Mouse (Mus musculus) forebrain, embryonic 15.5 days (tissue): Measurements from ENCODE around the gene Slit3. TPM values are rescaled to one million over a fixed set of nuclear protein-coding genes. Genes with fewer than 3 reads are reported as not detected.

Experiments used
- ATAC-seq: fragments of 200-750 bp; cut with Nextera tagmentation; replicated peaks from 2 replicates; pipeline ENCODE4 v1.8.0; 2017; ENCODE audit warnings: mild to moderate bottlenecking, moderate TSS enrichment, moderate library complexity
- H3K27ac ChIP-seq: fragments of 300-500 bp; sonication (generic); replicated peaks from 2 replicates; pipeline ENCODE4 v1.5.1; 2015; ENCODE audit warnings: mild to moderate bottlenecking, inconsistent platforms
- H3K27me3 ChIP-seq: fragments of 300-500 bp; sonication (generic); 2 replicates; pipeline ENCODE4 v1.6.1; 2015; ENCODE audit warnings: inconsistent platforms
- H3K36me3 ChIP-seq: fragments of 300-500 bp; sonication (generic); 2 replicates; pipeline ENCODE4 v1.6.1; 2015; ENCODE audit warnings: mild to moderate bottlenecking, inconsistent platforms
- H3K4me1 ChIP-seq: fragments of 300-500 bp; sonication (generic); 2 replicates; pipeline ENCODE4 v1.6.1; 2015; ENCODE audit warnings: inconsistent platforms
- H3K4me2 ChIP-seq: fragments of 300-500 bp; sonication (generic); replicated peaks from 2 replicates; pipeline ENCODE4 v1.6.1; 2015; ENCODE audit warnings: mild to moderate bottlenecking, inconsistent platforms
- H3K4me3 ChIP-seq: fragments of 300-500 bp; sonication (generic); 2 replicates; pipeline ENCODE4 v1.5.1; 2015; ENCODE audit warnings: mild to moderate bottlenecking, inconsistent platforms
- H3K9ac ChIP-seq: fragments of 300-500 bp; sonication (generic); replicated peaks from 2 replicates; pipeline ENCODE4 v1.6.1; 2015; ENCODE audit warnings: mild to moderate bottlenecking, inconsistent platforms
- H3K9me3 ChIP-seq: fragments of 300-500 bp; sonication (generic); 2 replicates; pipeline ENCODE4 v1.6.1; 2016; ENCODE audit warnings: inconsistent platforms
- WGBS: fragments of 180-500 bp; shearing (Covaris S2); methylation state at CpG from one replicate; pipeline ENCODE4 v1.1.7; 2015; ENCODE audit warnings: mixed read lengths; 5-methylcytosine and 5-hydroxymethylcytosine counted together
- polyA plus RNA-seq: library from polyadenylated mRNA; unstranded; fragments of >200 nt; fragmentation: Nextera tagmentation; extraction: Ambion mirVana; gene quantifications from 2 replicates; pipeline ENCODE4 v1.2.1, GENCODE M21; 2015

The Slit3 gene
- polyA plus RNA-seq, 1 experiment from 2014 or later: 6.4 TPM

DNA sequence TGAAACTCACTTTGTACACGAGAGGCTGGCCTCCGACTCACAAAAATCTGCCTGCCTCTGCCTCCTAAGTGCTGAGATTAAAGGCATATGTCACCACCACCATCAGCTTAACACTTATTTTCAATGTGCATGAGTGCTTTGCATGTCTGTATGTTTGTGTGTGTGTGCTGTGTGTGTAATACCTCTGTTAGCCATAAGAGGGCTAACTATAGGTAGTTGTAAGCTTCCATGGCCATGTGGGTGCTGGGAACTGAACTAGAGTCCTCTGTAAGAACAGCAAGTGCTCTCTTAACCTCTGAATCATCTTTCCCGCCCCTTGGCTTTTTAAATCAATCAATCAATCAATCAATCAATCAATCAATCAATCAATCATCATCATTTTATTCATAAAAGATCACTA is 251.4 kb downstream of the Slit3 start:
- H3K9me3 ChIP-seq: no peaks in the 10 kb centered on the region
- H3K4me1 ChIP-seq: no peaks in the 10 kb centered on the region
- ATAC-seq: no peak
- no peaks in the 10 kb centered on the region for H3K36me3 ChIP-seq
- no peaks in the 10 kb centered on the region; the same call in 1 of the 2 replicates for H3K27me3 ChIP-seq
- H3K4me3 ChIP-seq: no peak overlapping the region
- H3K9ac ChIP-seq: no peak overlapping the region
- no peak overlapping the region for H3K27ac ChIP-seq
- WGBS: 90% methylated on average over 3 of the region's 3 CpGs
- H3K4me2 ChIP-seq: no peak overlapping the region

DNA sequence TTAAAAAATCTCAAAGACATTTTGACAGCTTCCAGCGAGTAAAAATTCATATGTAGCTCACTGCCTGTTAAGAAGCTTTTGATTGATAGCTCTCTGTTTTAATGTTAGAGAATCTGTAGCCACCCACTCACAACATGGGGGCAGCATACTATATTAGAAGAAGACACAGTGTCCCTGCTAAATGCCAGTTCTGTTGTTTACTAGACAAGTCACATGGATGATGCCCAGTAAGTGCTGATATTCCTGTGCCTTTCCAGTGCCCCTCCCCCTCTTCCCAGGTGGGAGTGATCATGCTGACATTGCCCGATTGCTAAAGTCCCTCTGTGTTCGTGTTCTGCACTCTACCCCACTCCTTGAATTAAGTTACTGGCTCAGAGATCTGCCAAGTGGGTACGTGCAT is 254.0 kb downstream of the Slit3 start:
- Histone ChIP-seq H3K9ac (no peak overlapping the region), H3K9me3 (no peaks in the 10 kb centered on the region), H3K27ac (no peak overlapping the region), H3K27me3 (no peaks in the 10 kb centered on the region), H3K4me1 (no peaks in the 10 kb centered on the region), H3K4me2 (no peak overlapping the region), H3K36me3 (no peaks in the 10 kb centered on the region), H3K4me3 (no peak overlapping the region)
- 56% methylated on average over 4 of the region's 4 CpGs for WGBS
- no peak for ATAC-seq

DNA sequence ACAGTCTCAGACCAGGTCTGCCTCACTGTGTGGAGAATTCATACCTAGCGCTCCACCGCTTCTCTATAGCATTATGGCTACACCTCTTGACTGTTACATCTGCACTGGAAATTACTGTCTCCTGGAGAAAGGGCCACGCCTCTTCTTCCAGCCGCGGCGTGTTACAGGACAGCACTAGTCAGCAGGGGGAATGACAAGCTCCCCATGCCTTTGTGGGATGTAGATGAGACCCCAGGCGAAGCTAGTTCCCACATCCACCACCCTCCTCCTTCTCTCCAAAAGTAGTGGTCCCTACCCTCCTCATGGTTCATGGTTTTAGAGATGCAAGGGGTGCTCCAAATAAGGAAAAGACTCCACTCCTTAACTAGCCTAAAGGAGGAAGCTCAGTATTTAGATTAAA is 257.8 kb downstream of the Slit3 start:
- 88% methylated on average over 7 of the region's 7 CpGs for WGBS
- Histone ChIP-seq H3K9ac (no peak overlapping the region), H3K4me3 (no peak overlapping the region), H3K4me1 (no peaks in the 10 kb centered on the region), H3K4me2 (no peak overlapping the region), H3K27ac (no peak overlapping the region), H3K9me3 (no peaks in the 10 kb centered on the region), H3K36me3 (no peaks in the 10 kb centered on the region), H3K27me3 (no peaks in the 10 kb centered on the region)
- no peak for ATAC-seq

DNA sequence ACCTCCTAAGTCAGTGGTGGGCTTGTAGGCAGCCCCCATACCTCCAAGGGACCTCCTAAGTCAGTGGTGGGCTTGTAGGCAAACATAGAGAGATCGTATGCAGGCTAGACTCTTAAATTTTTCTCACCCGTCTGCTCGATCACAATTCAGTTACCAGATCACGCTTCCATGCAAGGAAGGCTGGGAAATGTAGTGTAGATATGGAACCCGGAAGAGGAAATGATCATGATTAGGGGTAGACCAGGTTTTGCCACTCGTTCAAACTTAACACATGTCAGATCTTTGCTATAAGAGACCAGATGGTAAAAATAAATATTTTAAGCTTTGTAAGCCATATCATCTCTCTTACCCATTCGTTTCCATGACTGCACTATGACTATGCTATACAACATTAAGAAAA is 258.4 kb downstream of the Slit3 start:
- Histone ChIP-seq H3K9me3 (no peaks in the 10 kb centered on the region), H3K27ac (no peak overlapping the region), H3K4me2 (no peak overlapping the region), H3K36me3 (no peaks in the 10 kb centered on the region), H3K9ac (no peak overlapping the region), H3K4me3 (no peak overlapping the region), H3K4me1 (no peaks in the 10 kb centered on the region), H3K27me3 (no peaks in the 10 kb centered on the region)
- no peak for ATAC-seq
- WGBS: 81% methylated on average over 7 of the region's 7 CpGs

DNA sequence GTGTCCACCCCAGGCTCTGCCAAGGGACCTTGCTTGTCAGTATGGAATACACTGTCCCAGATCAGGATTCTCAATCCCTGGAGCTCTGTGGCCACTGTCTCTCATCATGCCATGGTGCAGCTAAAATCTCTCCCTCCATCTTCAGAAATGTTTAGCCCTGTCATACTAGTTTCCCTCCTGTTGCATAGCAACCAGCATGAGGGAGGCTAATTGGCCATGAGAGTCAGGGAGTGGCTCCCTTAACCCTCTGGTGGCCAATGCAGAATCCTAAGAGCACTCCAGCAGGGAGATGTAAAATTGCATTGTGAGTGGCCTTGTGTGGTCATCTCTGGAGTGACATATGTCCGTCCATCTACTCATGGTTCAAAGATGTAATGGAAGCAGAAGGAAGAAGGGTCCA is 259.7 kb downstream of the Slit3 start:
- H3K9ac ChIP-seq: no peak overlapping the region
- no peaks in the 10 kb centered on the region for H3K4me1 ChIP-seq
- H3K9me3 ChIP-seq: no peaks in the 10 kb centered on the region
- ATAC-seq: no peak
- H3K36me3 ChIP-seq: no peaks in the 10 kb centered on the region
- H3K27me3 ChIP-seq: no peaks in the 10 kb centered on the region
- no peak overlapping the region for H3K4me3 ChIP-seq
- no peak overlapping the region for H3K27ac ChIP-seq
- WGBS: 68% methylated on average over 1 of the region's 1 CpGs
- no peak overlapping the region for H3K4me2 ChIP-seq

DNA sequence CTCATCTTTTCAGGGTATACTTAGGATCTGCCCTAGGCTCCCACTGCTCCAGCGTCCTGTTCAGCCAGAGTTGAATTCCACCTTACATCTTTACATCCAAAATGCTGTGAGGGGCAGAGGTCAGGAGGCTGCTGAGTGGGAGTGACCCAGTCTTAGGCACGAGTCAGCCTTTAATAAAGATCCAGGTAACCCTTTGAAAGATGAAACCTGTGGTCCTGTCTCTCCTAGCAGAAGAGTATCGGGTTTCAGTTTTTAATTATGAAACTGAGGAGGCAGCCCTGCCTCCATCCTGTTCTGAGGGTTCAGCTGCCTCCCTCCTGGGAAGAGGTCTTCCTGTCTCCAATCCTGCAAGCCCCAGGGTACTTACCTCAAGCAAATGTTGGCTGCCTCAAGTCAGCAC is 264.4 kb downstream of the Slit3 start:
- Histone ChIP-seq H3K27ac (no peak overlapping the region), H3K4me3 (no peak overlapping the region), H3K4me2 (no peak overlapping the region), H3K27me3 (no peaks in the 10 kb centered on the region), H3K4me1 (no peaks in the 10 kb centered on the region), H3K9me3 (no peaks in the 10 kb centered on the region), H3K9ac (no peak overlapping the region), H3K36me3 (no peaks in the 10 kb centered on the region)
- ATAC-seq: no peak
- 28% methylated on average over 3 of the region's 3 CpGs for WGBS

DNA sequence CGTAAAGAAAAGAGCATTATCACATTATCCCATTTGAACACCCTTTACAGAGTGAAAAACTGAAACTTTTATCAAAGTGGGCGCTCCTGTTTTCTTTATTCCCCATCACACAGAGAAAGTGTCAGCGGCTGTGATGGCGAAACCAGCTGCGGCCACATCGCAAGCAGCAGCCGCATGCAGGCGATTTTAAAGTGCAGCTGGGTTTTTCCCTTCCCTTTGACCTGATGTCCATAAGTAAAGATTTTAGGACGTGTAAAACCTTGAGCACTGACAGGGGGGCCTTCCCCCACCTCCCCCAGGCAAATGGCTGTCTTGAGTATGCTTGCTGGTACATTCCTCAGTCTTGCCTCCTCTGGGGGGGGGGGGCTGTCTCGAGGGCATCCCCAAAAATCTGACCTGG is 266.8 kb downstream of the Slit3 start:
- no peaks in the 10 kb centered on the region for H3K9me3 ChIP-seq
- no peaks in the 10 kb centered on the region for H3K27me3 ChIP-seq
- H3K9ac ChIP-seq: no peak overlapping the region
- no peaks in the 10 kb centered on the region for H3K36me3 ChIP-seq
- WGBS: 81% methylated on average over 10 of the region's 10 CpGs
- H3K4me1 ChIP-seq: no peaks in the 10 kb centered on the region
- ATAC-seq: no peak
- no peak overlapping the region for H3K27ac ChIP-seq
- H3K4me2 ChIP-seq: no peak overlapping the region
- H3K4me3 ChIP-seq: no peak overlapping the region

DNA sequence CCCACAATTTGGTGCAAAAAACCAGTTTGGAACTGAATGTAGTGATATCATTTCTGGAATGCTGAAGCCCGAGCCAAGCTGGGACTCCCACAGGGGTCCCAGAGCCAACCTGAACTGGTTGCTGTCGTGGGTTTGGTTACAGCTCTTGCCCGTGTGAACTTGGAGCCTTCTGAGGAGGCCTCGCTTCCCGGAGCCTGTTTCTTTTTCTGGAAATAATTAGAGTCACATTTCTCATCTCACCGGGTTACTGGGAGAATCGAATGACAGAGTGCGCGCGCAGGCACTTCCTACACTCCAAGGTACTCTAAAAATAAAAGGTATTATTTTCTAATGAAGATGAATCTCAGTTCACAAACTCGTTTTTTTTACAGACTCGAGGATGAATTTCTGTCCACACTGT is 267.4 kb downstream of the Slit3 start:
- H3K4me2 ChIP-seq: no peak overlapping the region
- no peaks in the 10 kb centered on the region for H3K36me3 ChIP-seq
- H3K9me3 ChIP-seq: no peaks in the 10 kb centered on the region
- whole genome bisulfite sequencing: 73% methylated on average over 12 of the region's 12 CpGs
- no peak overlapping the region for H3K27ac ChIP-seq
- no peaks in the 10 kb centered on the region for H3K27me3 ChIP-seq
- H3K4me1 ChIP-seq: no peaks in the 10 kb centered on the region
- no peak overlapping the region for H3K9ac ChIP-seq
- ATAC-seq: no peak
- H3K4me3 ChIP-seq: no peak overlapping the region

DNA sequence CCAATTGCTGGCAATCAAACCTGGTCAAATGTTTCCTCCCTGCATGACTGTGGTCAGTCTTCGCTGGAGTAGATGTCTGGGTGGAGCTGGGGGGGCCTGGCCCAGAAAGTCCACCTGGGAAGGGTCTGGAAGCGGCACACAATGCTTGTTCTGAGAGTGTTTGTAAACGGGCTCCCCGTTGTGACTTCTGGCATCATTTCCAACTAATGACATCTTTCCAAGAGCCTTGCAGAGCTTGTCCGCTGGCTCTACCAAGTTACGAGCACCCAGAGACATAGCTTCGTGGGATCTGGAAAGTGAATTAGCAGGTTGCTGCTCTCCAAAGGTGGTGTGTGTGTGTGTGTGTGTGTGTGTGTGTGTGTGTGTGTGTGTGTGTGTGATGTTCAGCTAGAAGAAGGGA is 268.3 kb downstream of the Slit3 start:
- 67% methylated on average over 7 of the region's 7 CpGs for WGBS
- ATAC-seq: no peak
- Histone ChIP-seq H3K27me3 (no peaks in the 10 kb centered on the region), H3K9me3 (no peaks in the 10 kb centered on the region), H3K4me3 (no peak overlapping the region), H3K4me2 (no peak overlapping the region), H3K4me1 (no peaks in the 10 kb centered on the region), H3K9ac (no peak overlapping the region), H3K27ac (no peak overlapping the region), H3K36me3 (no peaks in the 10 kb centered on the region)

DNA sequence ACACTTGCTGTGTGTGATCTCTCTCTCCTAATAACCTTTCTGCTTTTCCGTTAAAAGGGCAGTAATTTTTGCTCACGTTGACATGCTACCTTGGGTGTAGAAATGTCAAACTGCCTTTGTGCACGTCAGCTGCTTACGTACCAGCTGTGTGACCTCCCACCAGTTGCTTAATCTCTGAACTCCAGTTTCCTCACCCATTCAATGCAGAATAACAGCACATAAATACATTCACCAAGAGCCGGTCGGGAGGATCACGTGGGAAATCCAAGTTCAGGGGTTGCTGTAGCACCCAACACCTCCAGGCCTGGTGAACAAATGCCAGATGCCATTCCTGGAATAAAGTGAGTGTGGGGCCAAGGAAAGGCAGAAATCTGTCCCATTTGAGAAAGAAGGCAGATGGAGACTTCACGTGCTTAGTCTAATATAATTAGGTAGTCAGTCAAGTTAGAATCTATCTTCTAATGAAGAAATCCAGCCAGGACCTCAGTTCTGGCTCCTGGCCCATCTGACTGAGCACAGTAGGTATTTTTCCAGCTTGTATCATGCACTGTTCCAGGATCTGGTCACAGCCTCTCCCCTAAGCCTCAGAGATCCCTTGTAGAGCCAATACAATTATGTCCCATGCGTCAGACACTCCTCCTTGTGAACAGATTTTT is 268.9 kb downstream of the Slit3 start:
- Histone ChIP-seq H3K9ac (no peak overlapping the region), H3K36me3 (no peaks in the 10 kb centered on the region), H3K9me3 (no peaks in the 10 kb centered on the region), H3K27ac (no peak overlapping the region), H3K4me2 (no peak overlapping the region), H3K4me1 (no peaks in the 10 kb centered on the region), H3K27me3 (no peaks in the 10 kb centered on the region), H3K4me3 (no peak overlapping the region)
- 66% methylated on average over 9 of the region's 9 CpGs for WGBS
- ATAC-seq: no peak

DNA sequence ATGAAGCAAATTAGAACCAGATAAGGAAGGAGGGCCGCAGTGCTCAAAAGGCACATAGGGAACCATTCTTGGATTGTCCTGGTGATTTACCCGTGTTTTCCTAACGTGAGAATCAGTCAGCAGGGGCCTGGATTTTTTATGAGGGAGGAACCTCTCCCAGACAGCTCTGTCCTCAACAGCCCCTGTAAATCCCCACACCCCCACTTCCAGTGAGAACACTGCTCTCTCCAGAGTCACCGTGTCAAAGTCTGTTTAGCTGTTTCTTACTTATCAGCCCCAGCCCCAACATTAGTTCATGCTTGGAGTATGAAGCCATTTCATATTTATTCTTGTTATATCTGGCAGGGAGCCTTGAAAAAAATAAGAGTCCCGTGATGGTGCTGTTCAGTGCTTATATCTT is 272.8 kb downstream of the Slit3 start:
- H3K4me2 ChIP-seq: no peak overlapping the region
- no peaks in the 10 kb centered on the region for H3K36me3 ChIP-seq
- 52% methylated on average over 5 of the region's 5 CpGs for WGBS
- H3K4me3 ChIP-seq: no peak overlapping the region
- no peaks in the 10 kb centered on the region for H3K9me3 ChIP-seq
- ATAC-seq: no peak
- no peak overlapping the region for H3K9ac ChIP-seq
- no peaks in the 10 kb centered on the region for H3K4me1 ChIP-seq
- no peaks in the 10 kb centered on the region for H3K27me3 ChIP-seq
- no peak overlapping the region for H3K27ac ChIP-seq

DNA sequence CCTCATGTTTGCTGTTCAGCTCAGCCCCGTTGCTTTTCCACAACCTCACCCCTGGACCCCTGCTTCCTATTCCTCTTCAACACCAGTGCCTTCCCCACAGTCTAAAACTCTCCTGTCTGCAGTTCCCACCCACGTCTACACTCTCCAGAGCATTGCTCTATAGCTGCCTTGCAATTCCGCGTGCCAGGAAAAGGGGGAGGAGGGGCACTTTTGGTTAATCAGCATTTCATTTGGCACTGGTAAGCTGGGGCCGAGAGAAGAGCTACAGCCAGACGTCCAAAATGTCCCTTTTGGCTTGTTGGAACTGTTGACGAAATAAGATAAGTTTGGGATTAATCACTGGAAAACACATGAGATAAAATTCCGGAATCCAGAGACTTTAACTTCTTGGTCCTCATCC is 274.4 kb downstream of the Slit3 start:
- H3K4me1 ChIP-seq: no peaks in the 10 kb centered on the region
- no peak overlapping the region for H3K4me2 ChIP-seq
- no peak overlapping the region for H3K4me3 ChIP-seq
- no peaks in the 10 kb centered on the region for H3K9me3 ChIP-seq
- no peaks in the 10 kb centered on the region for H3K27me3 ChIP-seq
- no peak overlapping the region for H3K27ac ChIP-seq
- ATAC-seq: no peak
- WGBS: 61% methylated on average over 8 of the region's 8 CpGs
- no peaks in the 10 kb centered on the region for H3K36me3 ChIP-seq
- H3K9ac ChIP-seq: no peak overlapping the region

DNA sequence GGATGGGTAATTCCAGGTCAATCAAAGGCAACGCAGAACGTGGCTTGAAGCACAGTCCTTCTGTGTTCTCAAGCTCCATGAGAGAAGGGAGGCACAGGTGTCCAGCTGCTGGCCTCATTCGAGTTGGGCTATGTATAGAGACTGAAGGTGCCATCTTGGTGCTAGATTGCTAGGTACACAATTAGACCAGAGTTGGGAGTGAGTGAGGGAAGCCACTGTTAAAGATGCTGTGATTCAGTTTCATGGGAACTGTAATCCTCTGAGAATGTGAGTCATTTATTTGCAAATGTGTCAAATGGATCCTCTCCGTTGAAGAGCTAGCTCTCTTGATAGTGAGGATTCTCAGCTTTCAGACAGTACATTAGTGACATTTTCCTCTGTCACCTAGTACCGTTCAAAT is 277.3 kb downstream of the Slit3 start:
- no peaks in the 10 kb centered on the region for H3K9me3 ChIP-seq
- no peak for ATAC-seq
- H3K4me3 ChIP-seq: no peak overlapping the region
- no peak overlapping the region for H3K4me2 ChIP-seq
- WGBS: 83% methylated on average over 5 of the region's 5 CpGs
- H3K36me3 ChIP-seq: no peaks in the 10 kb centered on the region
- H3K9ac ChIP-seq: no peak overlapping the region
- H3K27ac ChIP-seq: no peak overlapping the region
- no peaks in the 10 kb centered on the region for H3K27me3 ChIP-seq
- no peaks in the 10 kb centered on the region for H3K4me1 ChIP-seq
